Mouse (Mus musculus) heart, adult 2 months (tissue): ENCODE data around the gene Gramd2. TPM values are rescaled to one million over a fixed set of nuclear protein-coding genes. Genes with fewer than 3 reads are reported as not detected.

Source experiments
- DNase-seq, 2 experiments: peaks; one replicate each; pipeline ENCODE4 v3.0.0; 2021
- H3K27ac ChIP-seq: fragments of 200-600 bp; 2 replicates; pipeline ENCODE4 v1.8.1; 2022
- H3K27me3 ChIP-seq: fragments of 200-500 bp; 2 replicates; pipeline ENCODE4 v1.6.1; 2012; ENCODE audit warnings: mild to moderate bottlenecking, low read length, inconsistent platforms, mixed read lengths; ENCODE audit not compliant: control insufficient read depth, insufficient read depth
- H3K36me3 ChIP-seq: fragments of 200-500 bp; 2 replicates; pipeline ENCODE4 v1.6.1; 2012; ENCODE audit warnings: low read length, inconsistent platforms; ENCODE audit not compliant: control insufficient read depth, insufficient read depth
- H3K4me1 ChIP-seq: fragments of 200-500 bp; 2 replicates; pipeline ENCODE4 v1.6.1; 2011; ENCODE audit warnings: low read length; ENCODE audit not compliant: control insufficient read depth, insufficient read depth
- H3K4me3 ChIP-seq: fragments of 200-600 bp; 2 replicates; pipeline ENCODE4 v1.8.1; 2022
- H3K79me2 ChIP-seq: fragments of 200-500 bp; replicated peaks from 2 replicates; pipeline ENCODE4 v1.6.1; 2012; ENCODE audit warnings: mild to moderate bottlenecking, inconsistent platforms, low read length, moderate library complexity, mixed read lengths; ENCODE audit not compliant: control insufficient read depth, insufficient read depth
- H3K9ac ChIP-seq: fragments of 200-500 bp; 2 replicates; pipeline ENCODE4 v1.6.1; 2012; ENCODE audit warnings: low read depth, mild to moderate bottlenecking, control low read depth, inconsistent platforms, low read length, mixed read lengths
- CTCF ChIP-seq: fragments of 200-600 bp; IDR thresholded peaks from 2 replicates; pipeline ENCODE4 v1.8.1; 2022; ENCODE audit warnings: antibody characterized with exemption, mild to moderate bottlenecking, moderate library complexity
- EP300 ChIP-seq: fragments of 200-500 bp; IDR thresholded peaks from 2 replicates; pipeline ENCODE4 v1.6.1; 2011; ENCODE audit warnings: low read depth, low read length, control low read depth; ENCODE audit not compliant: insufficient read depth
- POLR2A ChIP-seq: fragments of 200-500 bp; IDR thresholded peaks from 2 replicates; pipeline ENCODE4 v1.6.1; 2011; ENCODE audit warnings: mild to moderate bottlenecking, low read depth, low read length, control low read depth; ENCODE audit not compliant: insufficient read depth
- WGBS: fragments of 180-500 bp; shearing (Covaris S2); methylation state at CpG from one replicate; pipeline ENCODE4 v1.1.7; 2018; 5-methylcytosine and 5-hydroxymethylcytosine counted together
- intact Hi-C: fragments of 180-260 bp; cut with DNase I; formaldehyde crosslinking; loops from one replicate; pipeline ENCODE4 v1.15.1; 2025
- polyA plus RNA-seq: library from polyadenylated mRNA; depleted of rRNA; stranded (reverse); fragments of >200 nt; gene quantifications from 2 replicates; pipeline ENCODE4 v1.2.3, GENCODE M21; 2012
- total RNA-seq, 2 experiments: library from RNA; stranded (reverse); gene quantifications; 2 replicates each; pipeline ENCODE4 v1.2.3; 2021

The Gramd2 gene
- total and polyA plus RNA-seq, 3 experiments = 1.3 TPM; not detected in 2

- Histone ChIP-seq H3K36me3 (peaks cover 6% of the 10 kb centered on the region), H3K79me2 (no peaks in the 10 kb centered on the region), H3K27me3 (no peaks in the 10 kb centered on the region), H3K9ac (no peak overlapping the region), H3K27ac (no peak overlapping the region), H3K4me1 (no peaks in the 10 kb centered on the region; the same call in none of the 2 replicates), H3K4me3 (no peak overlapping the region)
- intact Hi-C loops = no loop called here
- no peak for DNase-seq
- TF ChIP-seq CTCF = no peak
- no peak for TF ChIP-seq EP300
- TF ChIP-seq POLR2A = no peak
- WGBS = 73% methylated on average over 2 of the region's 2 CpGs
These were observed 25.4 kb upstream of the Gramd2 start for GRCm38 (mm10) chr9:59654450-59654983.

GRCm38 (mm10) chr9:59655958-59656634 is 23.8 kb upstream of the Gramd2 start, which contains the start of gene Pkm:
Gene Pkm, plus strand, starts transcription at chr9:59656368.
- peak; percentile 95 to 98 for DNase-seq
- peak within 1 kb of the TSS; percentile 87 for H3K9ac ChIP-seq
- H3K36me3 ChIP-seq = peaks cover 12% of the 10 kb centered on the region
- TF ChIP-seq CTCF (peak; percentile 57), EP300 (peak; percentile 51; the same call in 1 of the 2 replicates), POLR2A (peak; percentile 96)
- under 1% methylated on average over 46 of the region's 46 CpGs for WGBS
- intact Hi-C loops = loop anchor here (1.0 to 5.0 kb wide), 5 partner anchors 17 to 169 kb away; partner anchors contain the start of genes Arih1, Myo9a, Parp6 and Senp8
- H3K27me3 ChIP-seq = no peaks in the 10 kb centered on the region
- peak within 1 kb of the TSS; percentile 92 for H3K4me3 ChIP-seq
- peaks cover 10% of the 10 kb centered on the region for H3K4me1 ChIP-seq
- H3K79me2 ChIP-seq = no peaks in the 10 kb centered on the region
- peak within 1 kb of the TSS; percentile 97 for H3K27ac ChIP-seq

GRCm38 (mm10) chr9:59656635-59657617 is 23.0 kb upstream of the Gramd2 start:
- H3K36me3 ChIP-seq = peaks cover 13% of the 10 kb centered on the region
- H3K27me3 ChIP-seq = no peaks in the 10 kb centered on the region
- under 1% methylated on average over 65 of the region's 65 CpGs for WGBS
- H3K9ac ChIP-seq = peak overlapping the region; percentile 87
- peak; percentile 79 to 80 for DNase-seq
- TF ChIP-seq POLR2A (no peak), EP300 (0 out of 2 replicates have a peak, but pooled peaks have one; percentile 7), CTCF (peak; percentile 56)
- H3K4me1 ChIP-seq = peaks cover 15% of the 10 kb centered on the region
- intact Hi-C loops = loop anchor here (1.0 to 5.0 kb wide), 5 partner anchors 16 to 170 kb away; partner anchors contain the start of genes Arih1, Myo9a, Parp6 and Senp8
- H3K79me2 ChIP-seq = peaks cover 1% of the 10 kb centered on the region; the same call in 1 of the 2 replicates
- H3K27ac ChIP-seq = peak overlapping the region; percentile 97
- peak overlapping the region; percentile 92 for H3K4me3 ChIP-seq

- Histone ChIP-seq H3K27me3 (no peaks in the 10 kb centered on the region), H3K4me3 (peak overlapping the region; percentile 92), H3K36me3 (peaks cover 17% of the 10 kb centered on the region), H3K4me1 (peaks cover 18% of the 10 kb centered on the region), H3K9ac (no peak overlapping the region; the same call in 1 of the 2 replicates), H3K27ac (peak overlapping the region; percentile 97), H3K79me2 (peaks cover 2% of the 10 kb centered on the region; the same call in 1 of the 2 replicates)
- 23% methylated on average over 4 of the region's 4 CpGs for WGBS
- no peak for TF ChIP-seq EP300
- TF ChIP-seq POLR2A = no peak
- no peak for TF ChIP-seq CTCF
- intact Hi-C loops = loop anchor here (5.0 kb wide), 2 partner anchors 94 to 171 kb away; partner anchors contain the start of genes Arih1, Myo9a and Senp8
- DNase-seq = no peak
These were observed 21.8 kb upstream of the Gramd2 start for GRCm38 (mm10) chr9:59658146-59658545.
